Mouse (Mus musculus) fat pad, adult 2 months (tissue): ENCODE data around the gene Rhof.
"Not testable (repeated sequence)": the region's sequence is repeated elsewhere in the genome, so short reads cannot be mapped to it uniquely, and the experiment has no call there.

Source experiments
- DNase-seq: peaks from one replicate; pipeline ENCODE4 v3.0.0-alpha.2; 2011; ENCODE audit warnings: low read depth, low spot score; ENCODE audit errors: extremely low read depth

The Rhof gene

GRCm38 (mm10) chr5:123068714-123069113 lies 63.8 kb downstream of the Rhof start:
- no peak for DNase-seq

- DNase-seq: no peak
Observed at GRCm38 (mm10) chr5:123068115-123068514, 64.4 kb downstream of the Rhof start, which contains the start of gene Tmem120b. Gene Tmem120b, plus strand, starts transcription at chr5:123068415.

GRCm38 (mm10) chr5:123067395-123067995 lies 65.0 kb downstream of the Rhof start:
- no peak for DNase-seq

GRCm38 (mm10) chr5:123064207-123064606 lies 68.3 kb downstream of the Rhof start:
- no peak for DNase-seq

- DNase-seq: no peak
Observed at GRCm38 (mm10) chr5:123063141-123063540, 69.4 kb downstream of the Rhof start.

GRCm38 (mm10) chr5:123061402-123061749 lies 71.1 kb downstream of the Rhof start:
- not testable (repeated sequence) for DNase-seq

- no peak for DNase-seq
Observed at GRCm38 (mm10) chr5:123060706-123061401, 71.6 kb downstream of the Rhof start.

- no peak for DNase-seq
Observed at GRCm38 (mm10) chr5:123059757-123060520, 72.6 kb downstream of the Rhof start.

- DNase-seq: no peak
Observed at GRCm38 (mm10) chr5:123058251-123059102, 74.0 kb downstream of the Rhof start.

GRCm38 (mm10) chr5:123057366-123058250 lies 74.9 kb downstream of the Rhof start:
- peak; percentile 69 for DNase-seq
